Mouse (Mus musculus) brain, embryonic 14.5 days (tissue): ENCODE results near the gene Kcnab3. TPM values are rescaled to one million over a fixed set of nuclear protein-coding genes. Genes with fewer than 3 reads are reported as not detected.
"Not testable (repeated sequence)": the region's sequence is repeated elsewhere in the genome, so short reads cannot be mapped to it uniquely, and the experiment has no call there.

Source experiments
- DNase-seq: peaks from one replicate; pipeline ENCODE4 v3.0.0-alpha.2; 2011; ENCODE audit warnings: low read depth
- CTCF ChIP-seq: fragments of 200-500 bp; IDR thresholded peaks from 2 replicates; pipeline ENCODE4 v1.5.1; 2012; ENCODE audit warnings: inconsistent platforms, mild to moderate bottlenecking, moderate library complexity, borderline replicate concordance; ENCODE audit not compliant: insufficient read depth, insufficient read length; ENCODE audit errors: extremely low read depth
- POLR2A ChIP-seq: fragments of 200-500 bp; IDR thresholded peaks from 2 replicates; pipeline ENCODE4 v1.6.1; 2012; ENCODE audit warnings: mild to moderate bottlenecking, inconsistent platforms, borderline replicate concordance; ENCODE audit not compliant: poor library complexity, insufficient read depth, insufficient read length, severe bottlenecking; ENCODE audit errors: extremely low read depth
- polyA plus RNA-seq: library from polyadenylated mRNA; depleted of rRNA; stranded (reverse); fragments of >200 nt; gene quantifications from 2 replicates; pipeline ENCODE4 v1.2.3, GENCODE M21; 2012; rRNA removed

Gene Kcnab3
- polyA plus RNA-seq = 7.0 and 8.7 TPM in 2 replicates

DNA sequence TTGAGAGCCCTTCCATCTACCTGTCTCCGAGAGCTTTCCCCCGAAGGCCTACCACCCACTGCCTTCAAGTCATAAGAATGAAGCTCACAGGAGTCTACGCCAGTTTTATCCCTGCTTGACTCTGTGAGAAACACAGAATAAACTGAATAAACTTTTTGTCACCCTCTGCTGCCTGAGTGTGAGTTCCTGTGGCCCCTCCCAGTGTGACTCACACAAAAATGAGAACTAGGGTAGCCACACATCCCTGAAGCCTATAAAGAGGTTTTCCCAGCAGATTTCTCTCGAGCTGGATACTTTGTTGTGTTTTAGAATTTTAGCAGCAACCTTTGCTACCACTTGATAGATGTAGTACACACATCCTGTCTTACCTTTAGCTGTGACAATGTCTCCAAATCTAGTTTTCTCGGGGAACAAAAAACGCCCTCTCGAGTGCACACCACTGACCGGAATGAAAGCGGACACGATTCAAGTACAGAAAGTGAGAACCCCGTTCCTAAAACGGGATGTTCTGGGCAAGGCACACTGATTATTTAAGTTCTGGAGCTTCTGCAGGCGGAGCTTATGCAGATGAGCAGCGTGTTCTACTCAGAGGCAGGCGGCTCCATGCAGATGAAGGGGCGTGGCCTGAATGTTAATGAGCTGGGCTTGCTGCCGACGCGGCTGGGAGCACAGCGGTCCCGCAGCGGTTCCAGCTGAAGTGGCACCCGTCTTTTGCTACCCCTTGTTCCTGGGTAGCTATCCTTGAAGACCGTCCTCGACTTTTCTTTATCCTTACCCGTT, at the start of gene Kcnab3:
Gene Kcnab3 (plus strand): TSS at position 631 of the 780 bp plus-strand sequence.
- TF ChIP-seq CTCF = no peak
- TF ChIP-seq POLR2A = 0 out of 2 replicates have a peak, but pooled peaks have one; percentile 13

DNA sequence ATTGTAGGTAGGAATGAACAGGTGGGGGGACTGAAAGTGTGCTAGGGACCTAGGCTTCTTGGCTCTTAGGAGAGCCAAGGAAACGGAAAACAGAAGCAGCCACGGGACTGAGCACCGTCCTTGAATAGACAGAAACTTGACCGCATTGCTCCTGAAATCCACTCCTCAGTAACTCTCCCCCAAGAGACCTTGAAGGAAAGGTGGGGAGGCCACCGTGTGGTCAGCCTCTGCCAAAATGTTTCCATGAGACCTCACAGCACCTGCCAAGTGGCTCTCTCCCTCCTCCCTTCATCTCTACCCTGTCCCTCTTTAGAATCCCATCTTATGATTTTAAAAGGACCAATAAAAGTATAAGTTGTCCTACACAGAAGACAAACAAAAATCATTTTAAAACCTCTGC, 48.8 kb upstream of the Kcnab3 start:
- DNase-seq = no peak
- TF ChIP-seq POLR2A (no peak), CTCF (no peak)

More for the DNA sequence above, at the start of gene Kcnab3:
- peak; percentile 96 for DNase-seq

DNA sequence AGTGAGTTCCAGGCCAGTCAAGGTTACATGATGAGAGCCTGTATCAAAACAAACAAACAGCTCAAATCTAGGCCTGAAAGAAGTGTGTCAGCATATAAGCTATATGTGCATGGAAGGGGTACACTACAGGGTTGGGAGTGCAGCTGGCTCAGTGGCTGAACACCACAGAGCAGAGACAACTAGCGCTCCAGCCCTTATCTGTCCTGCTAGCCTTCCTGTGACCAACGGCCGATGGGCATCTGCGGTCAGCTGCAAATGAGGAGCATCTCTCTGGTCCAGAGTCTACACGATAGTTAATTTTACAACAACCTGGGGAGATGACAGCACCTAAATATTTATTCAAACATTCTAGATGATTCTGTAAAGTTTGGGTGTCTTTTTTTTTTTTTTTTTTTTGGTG, 34.9 kb upstream of the Kcnab3 start:
- DNase-seq = no peak
- TF ChIP-seq CTCF = no peak
- TF ChIP-seq POLR2A = no peak

DNA sequence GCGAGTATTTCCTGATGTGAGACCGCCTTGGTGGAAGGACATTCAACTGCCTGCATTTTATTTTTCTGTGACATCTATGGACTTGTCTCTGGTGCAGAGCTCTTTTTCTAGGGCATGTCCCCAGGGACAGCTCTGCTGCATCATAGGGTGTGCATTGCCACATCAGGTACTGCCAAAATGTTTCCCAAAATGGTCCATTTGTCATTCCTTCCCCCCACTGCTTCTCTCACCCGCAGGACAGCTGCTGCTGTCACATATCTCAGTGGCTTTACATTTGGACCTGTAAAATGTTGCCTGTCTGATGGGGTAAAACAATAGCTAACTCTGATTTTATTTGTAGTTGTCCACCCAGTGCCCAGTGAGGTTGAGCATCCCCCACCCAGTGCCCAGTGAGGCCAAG, 30.8 kb upstream of the Kcnab3 start:
- TF ChIP-seq POLR2A (no peak), CTCF (no peak)
- no peak for DNase-seq

DNA sequence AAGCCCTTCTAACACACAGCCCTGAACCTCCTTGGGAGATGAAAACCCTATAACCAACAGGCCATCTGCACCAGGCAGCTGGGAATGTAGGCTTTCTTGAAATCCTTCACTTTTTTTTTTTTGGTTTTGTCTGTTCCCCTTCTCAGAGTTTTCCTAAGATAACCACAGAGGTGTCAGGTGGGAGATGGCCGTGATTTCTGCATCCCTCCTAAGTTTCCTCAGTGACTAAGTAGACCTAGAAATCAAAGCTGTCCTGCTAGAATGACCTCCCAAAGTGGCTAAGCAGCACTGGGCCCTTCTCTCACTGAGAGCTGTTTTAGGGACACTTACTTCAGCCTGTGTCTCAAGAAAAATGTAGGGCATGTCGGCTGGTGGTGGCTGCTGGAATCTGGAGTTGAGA, 28.3 kb upstream of the Kcnab3 start:
- TF ChIP-seq POLR2A (no peak), CTCF (no peak)
- no peak for DNase-seq

DNA sequence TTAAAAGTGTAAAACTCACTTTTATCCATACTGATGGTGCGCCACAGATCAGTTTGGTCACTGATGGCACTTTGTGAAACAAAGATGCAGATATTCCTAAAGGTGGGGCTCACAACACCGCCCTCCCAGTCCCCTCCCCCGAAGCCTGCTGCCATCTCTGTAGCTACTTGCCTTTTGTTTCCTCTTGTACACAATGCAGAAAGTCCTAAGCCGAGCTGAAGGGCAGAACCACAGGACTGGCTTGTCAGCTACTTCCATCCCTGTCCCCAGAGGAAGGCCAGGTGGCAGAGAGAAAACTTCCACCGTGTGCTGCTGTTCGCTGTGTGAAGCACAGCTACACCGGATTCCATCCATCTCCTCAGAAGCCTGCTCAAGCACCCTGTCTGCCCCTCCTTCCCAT, 27.8 kb upstream of the Kcnab3 start:
- TF ChIP-seq CTCF (no peak), POLR2A (no peak)
- no peak for DNase-seq

DNA sequence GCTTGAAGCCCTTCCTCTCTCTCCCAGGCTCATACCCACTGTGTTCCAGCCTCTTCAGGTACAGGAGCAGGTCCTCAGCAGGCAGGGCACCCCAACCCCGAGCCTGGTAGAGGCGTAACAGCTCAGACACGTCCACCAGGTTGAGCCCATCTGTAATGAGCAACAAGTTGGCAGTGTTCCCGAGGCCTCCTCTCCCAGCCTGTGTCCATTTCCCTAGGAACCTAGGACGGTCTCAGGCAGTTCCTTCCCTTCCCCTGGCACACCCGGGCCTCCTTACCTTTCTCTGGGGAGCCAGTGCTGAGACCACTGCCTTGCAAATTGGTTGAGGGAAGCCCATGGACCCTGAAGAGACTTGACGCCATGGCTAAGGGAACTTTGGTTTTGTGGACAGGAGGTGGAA, 23.2 kb upstream of the Kcnab3 start:
- DNase-seq = no peak
- TF ChIP-seq POLR2A = no peak
- TF ChIP-seq CTCF = no peak

DNA sequence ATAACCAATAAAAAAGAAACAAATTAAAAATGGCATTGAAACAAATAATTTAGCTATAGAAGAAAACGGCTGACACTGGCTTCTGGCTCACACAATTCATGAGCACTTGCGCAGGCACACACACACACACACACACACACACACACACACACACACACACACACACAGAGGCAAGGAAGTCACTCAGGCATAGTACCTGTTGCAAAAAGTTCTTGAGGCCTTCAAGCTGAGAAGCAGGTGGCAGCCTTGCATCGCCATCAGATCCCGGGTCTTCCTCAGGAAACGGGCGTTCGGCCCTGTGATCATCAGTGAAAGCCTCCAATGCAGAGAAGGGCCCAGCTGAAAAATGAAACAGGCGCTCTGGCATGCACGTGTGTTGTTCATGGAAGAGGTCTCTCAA, 20.8 kb upstream of the Kcnab3 start:
- no peak for DNase-seq
- no peak for TF ChIP-seq POLR2A
- no peak for TF ChIP-seq CTCF

DNA sequence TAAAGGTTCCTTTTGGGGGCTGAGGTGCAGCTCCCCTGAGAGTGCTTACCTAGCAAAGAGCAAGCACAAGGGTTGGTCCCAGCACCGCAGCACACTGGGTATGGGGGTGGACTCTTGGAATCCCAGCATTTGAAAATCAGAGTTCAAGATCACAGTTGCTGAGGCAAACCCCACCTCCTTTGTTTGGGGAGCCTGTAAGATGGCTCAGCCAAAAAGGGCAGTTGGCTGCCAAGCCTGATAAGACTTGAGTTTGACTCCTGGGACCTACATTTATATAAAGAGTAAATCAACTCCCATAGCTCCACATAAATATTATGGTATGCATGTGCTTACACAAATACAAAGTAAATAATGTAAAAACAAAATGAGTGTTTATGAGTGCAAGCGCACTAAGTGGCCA, 20.0 kb upstream of the Kcnab3 start:
- TF ChIP-seq CTCF (no peak), POLR2A (no peak)
- DNase-seq = no peak

DNA sequence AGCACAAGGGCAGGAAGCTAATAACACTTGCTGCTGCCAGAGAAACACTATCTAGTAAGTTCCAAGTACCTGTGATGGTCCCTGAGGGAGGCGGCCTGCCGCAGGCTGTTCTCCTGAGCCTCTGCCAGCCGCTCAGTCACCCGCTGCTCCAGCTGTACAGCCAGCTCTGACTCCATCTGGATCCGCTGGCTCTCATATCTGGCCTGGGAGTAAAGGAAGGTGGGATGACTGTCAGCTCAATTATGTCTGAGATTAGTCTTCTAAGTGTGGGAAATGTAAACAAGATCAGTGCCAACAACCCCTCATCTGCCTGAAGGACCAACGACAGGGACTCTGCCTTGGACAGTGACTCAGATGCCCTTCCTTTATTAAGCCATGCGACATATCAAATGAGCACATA, 14.8 kb upstream of the Kcnab3 start:
- peak; percentile 45 for DNase-seq
- no peak for TF ChIP-seq POLR2A
- TF ChIP-seq CTCF = no peak

DNA sequence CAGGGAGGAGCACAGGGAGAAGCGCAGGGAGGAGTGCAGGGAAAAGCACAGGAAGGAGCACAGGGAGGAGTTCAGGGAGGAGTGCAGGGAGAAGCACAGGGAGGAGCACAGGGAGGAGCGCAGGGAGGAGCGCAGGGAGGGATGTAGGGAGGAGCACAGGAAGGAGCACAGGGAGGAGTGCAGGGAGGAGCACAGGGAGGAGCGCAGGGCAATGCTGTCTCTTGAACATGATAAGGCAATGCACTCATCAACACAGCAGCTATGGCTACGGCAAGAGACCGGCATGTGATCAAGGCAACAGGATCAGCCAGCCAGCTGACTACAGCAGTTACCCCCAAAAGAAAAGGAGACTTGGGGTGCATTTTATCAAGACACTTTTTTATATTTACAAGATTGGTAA, 9.7 kb upstream of the Kcnab3 start:
- DNase-seq = no peak
- no peak for TF ChIP-seq CTCF
- TF ChIP-seq POLR2A = no peak

DNA sequence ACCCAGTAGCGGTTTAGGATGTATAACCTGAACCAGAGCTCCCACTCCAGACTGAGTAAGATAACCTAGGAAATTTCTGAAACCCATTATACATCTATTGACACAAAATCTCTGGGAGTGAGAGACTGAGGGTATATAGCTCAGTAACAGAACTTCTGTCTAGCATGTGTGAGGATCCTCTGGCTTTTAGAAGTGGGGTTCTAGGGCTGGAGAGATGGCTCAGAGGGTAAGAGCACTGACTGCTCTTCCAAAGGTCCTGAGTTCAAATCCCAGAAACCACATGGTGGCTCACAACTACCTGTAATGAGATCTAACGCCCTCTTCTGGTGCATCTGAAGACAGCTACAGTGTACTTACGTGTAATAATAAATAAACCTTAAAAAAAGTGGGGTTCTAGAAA, 8.1 kb upstream of the Kcnab3 start:
- DNase-seq = not testable (repeated sequence)
